Mouse (Mus musculus) intestine, embryonic 16.5 days (tissue): ENCODE data around the gene Crnn. TPM values are rescaled to one million over a fixed set of nuclear protein-coding genes. Genes with fewer than 3 reads are reported as not detected.

Experiments
- ATAC-seq: fragments of 200-750 bp; cut with Nextera tagmentation; 2 replicates; pipeline ENCODE4 v1.8.0; 2017; ENCODE audit warnings: moderate TSS enrichment, moderate library complexity
- H3K27ac ChIP-seq: fragments of 300-500 bp; sonication (generic); 2 replicates; pipeline ENCODE4 v1.5.1; 2014; ENCODE audit warnings: mild to moderate bottlenecking, low read length
- H3K27me3 ChIP-seq: fragments of 300-500 bp; sonication (generic); replicated peaks from 2 replicates; pipeline ENCODE4 v1.6.1; 2014; ENCODE audit warnings: low read length, control low read depth, mixed read lengths; ENCODE audit not compliant: control insufficient read depth, insufficient read depth
- H3K36me3 ChIP-seq: fragments of 300-500 bp; sonication (generic); 2 replicates; pipeline ENCODE4 v1.6.1; 2014; ENCODE audit warnings: low read length, control low read depth; ENCODE audit not compliant: control insufficient read depth, insufficient read depth
- H3K4me1 ChIP-seq: fragments of 300-500 bp; sonication (generic); 2 replicates; pipeline ENCODE4 v1.6.1; 2014; ENCODE audit warnings: low read length, control low read depth, mixed read lengths; ENCODE audit not compliant: control insufficient read depth, insufficient read depth
- H3K4me2 ChIP-seq: fragments of 300-500 bp; sonication (generic); 2 replicates; pipeline ENCODE4 v1.6.1; 2014; ENCODE audit warnings: low read depth, low read length, control low read depth
- H3K4me3 ChIP-seq: fragments of 300-500 bp; sonication (generic); 2 replicates; pipeline ENCODE4 v1.5.1; 2014; ENCODE audit warnings: mild to moderate bottlenecking, low read length
- H3K9ac ChIP-seq: fragments of 300-500 bp; sonication (generic); 2 replicates; pipeline ENCODE4 v1.6.1; 2014; ENCODE audit warnings: low read depth, low read length
- H3K9me3 ChIP-seq: fragments of 300-500 bp; sonication (generic); 2 replicates; pipeline ENCODE4 v1.6.1; 2016; ENCODE audit warnings: low read length, control low read depth; ENCODE audit not compliant: control insufficient read depth
- WGBS: fragments of 180-500 bp; shearing (Covaris S2); extraction: QIAGEN DNeasy Blood & Tissue Kit; methylation state at CpG from one replicate; pipeline ENCODE4 v1.1.7; 2014; 5-methylcytosine and 5-hydroxymethylcytosine counted together
- polyA plus RNA-seq: library from polyadenylated mRNA; unstranded; fragments of >200 nt; fragmentation: Nextera tagmentation; extraction: Ambion mirVana; gene quantifications from 2 replicates; pipeline ENCODE4 v1.2.1, GENCODE M21; 2015

Gene Crnn
- polyA plus RNA-seq: not detected in 2 replicates

GRCm38 (mm10) chr3:93144510-93145051 lies at the start of gene Crnn:
Gene Crnn, plus strand, starts transcription at chr3:93144787.
- Histone ChIP-seq H3K4me2 (no peak within 1 kb of the TSS), H3K36me3 (no peaks in the 10 kb centered on the region), H3K9me3 (no peaks in the 10 kb centered on the region), H3K4me3 (no peak within 1 kb of the TSS), H3K27me3 (no peaks in the 10 kb centered on the region), H3K4me1 (no peaks in the 10 kb centered on the region), H3K27ac (no peak within 1 kb of the TSS), H3K9ac (no peak within 1 kb of the TSS)
- 63% methylated on average over 1 of the region's 1 CpGs for WGBS
- no peak for ATAC-seq

DNA sequence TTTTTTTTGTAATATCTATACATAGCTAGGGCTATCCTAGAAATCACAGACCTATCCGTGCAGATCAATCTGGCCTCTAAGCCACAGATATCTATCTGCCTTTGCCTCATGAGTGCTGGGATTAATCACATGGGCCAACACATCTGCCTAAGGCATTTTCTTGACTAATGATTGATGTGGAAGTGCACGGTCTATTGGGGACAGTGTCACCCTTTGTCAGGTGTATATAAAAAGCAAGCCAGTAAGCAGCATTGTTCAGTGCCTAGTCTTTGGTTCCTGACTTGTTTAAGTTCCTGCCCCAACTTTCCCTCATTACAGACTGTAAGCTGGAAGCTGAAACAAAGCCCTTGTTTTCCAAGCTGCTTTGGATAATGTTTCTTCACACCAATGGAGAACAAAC lies 48.1 kb upstream of the Crnn start:
- ATAC-seq: no peak
- 76% methylated on average over 2 of the region's 2 CpGs for WGBS
- no peak overlapping the region for H3K27ac ChIP-seq

DNA sequence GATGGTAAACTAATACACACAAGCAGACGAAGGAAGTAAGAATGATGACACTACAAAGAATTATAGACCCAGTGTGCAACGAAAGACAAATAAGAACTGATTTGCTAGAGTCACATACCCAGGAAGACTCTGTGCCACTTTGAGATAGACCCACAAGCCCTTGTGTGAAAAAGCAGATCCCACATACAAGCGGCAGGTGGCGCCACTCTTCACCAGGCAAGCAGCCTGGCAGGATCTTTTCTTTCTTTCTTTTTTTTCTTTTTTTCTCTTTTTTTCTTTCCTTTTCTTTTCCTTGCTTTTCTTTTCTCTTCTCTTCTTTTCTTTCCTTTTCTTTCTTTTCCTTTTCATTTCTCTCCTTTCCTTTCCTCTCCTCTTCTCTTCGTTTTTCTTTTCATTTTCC lies 32.9 kb upstream of the Crnn start:
- Histone ChIP-seq H3K9ac (no peak overlapping the region), H3K4me1 (no peaks in the 10 kb centered on the region), H3K9me3 (no peaks in the 10 kb centered on the region), H3K4me2 (no peak overlapping the region), H3K4me3 (no peak overlapping the region), H3K36me3 (no peaks in the 10 kb centered on the region), H3K27ac (no peak overlapping the region), H3K27me3 (no peaks in the 10 kb centered on the region)
- WGBS: 41% methylated on average over 5 of the region's 5 CpGs
- ATAC-seq: no peak

More for the DNA sequence above, 48.1 kb upstream of the Crnn start:
- H3K36me3 ChIP-seq: no peaks in the 10 kb centered on the region
- H3K9me3 ChIP-seq: no peaks in the 10 kb centered on the region
- H3K27me3 ChIP-seq: no peaks in the 10 kb centered on the region
- H3K9ac ChIP-seq: no peak overlapping the region
- no peak overlapping the region for H3K4me2 ChIP-seq
- H3K4me3 ChIP-seq: no peak overlapping the region
- H3K4me1 ChIP-seq: no peaks in the 10 kb centered on the region

- Histone ChIP-seq H3K27me3 (no peaks in the 10 kb centered on the region), H3K27ac (no peak overlapping the region), H3K9ac (no peak overlapping the region), H3K36me3 (no peaks in the 10 kb centered on the region), H3K9me3 (no peaks in the 10 kb centered on the region), H3K4me3 (no peak overlapping the region), H3K4me1 (no peaks in the 10 kb centered on the region), H3K4me2 (no peak overlapping the region)
- 2% methylated on average over 2 of the region's 2 CpGs for WGBS
- no peak for ATAC-seq
Observed at GRCm38 (mm10) chr3:93114481-93114880, 30.1 kb upstream of the Crnn start.

DNA sequence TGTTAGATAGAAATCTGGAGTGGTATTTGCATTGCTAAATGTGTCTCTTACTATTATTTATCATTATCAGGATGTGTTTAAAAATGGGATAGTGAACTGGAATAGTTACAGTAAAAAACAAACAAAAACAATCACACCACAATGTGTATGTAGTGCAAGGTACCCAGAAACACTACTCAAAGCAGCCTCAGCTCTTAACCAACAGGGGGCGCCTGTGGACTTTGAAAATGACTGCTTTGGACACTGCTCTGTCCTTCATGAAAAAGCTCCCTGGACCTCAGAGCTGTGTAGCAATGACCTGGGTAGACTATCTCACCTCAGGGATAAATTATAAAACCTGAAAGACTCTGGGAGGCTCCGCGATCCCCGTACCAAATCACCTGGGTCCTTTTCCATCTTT lies 25.5 kb upstream of the Crnn start:
- Histone ChIP-seq H3K4me2 (no peak overlapping the region), H3K27ac (no peak overlapping the region), H3K4me3 (no peak overlapping the region), H3K27me3 (no peaks in the 10 kb centered on the region), H3K9me3 (no peaks in the 10 kb centered on the region), H3K4me1 (no peaks in the 10 kb centered on the region), H3K36me3 (no peaks in the 10 kb centered on the region), H3K9ac (no peak overlapping the region)
- no peak for ATAC-seq
- 38% methylated on average over 4 of the region's 4 CpGs for WGBS

DNA sequence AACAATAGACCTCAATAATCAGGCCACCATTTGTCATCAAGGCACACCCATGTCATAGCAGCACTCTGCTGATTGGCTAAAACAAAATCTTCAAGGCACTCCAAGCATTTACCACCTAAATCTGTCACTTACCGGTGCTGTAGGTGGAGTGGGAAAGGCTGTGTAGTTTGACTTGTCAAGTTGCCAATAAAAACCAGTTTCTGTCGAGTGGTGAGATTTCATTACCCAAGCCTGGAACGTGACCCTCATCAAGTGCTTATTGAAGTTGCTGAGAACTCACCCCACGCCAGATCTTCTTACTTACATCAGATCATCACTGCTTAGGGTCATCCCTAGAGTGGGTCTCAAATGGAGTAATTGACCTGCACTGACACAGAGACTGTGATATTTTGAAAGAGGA lies 16.5 kb upstream of the Crnn start:
- 41% methylated on average over 4 of the region's 4 CpGs for WGBS
- no peak overlapping the region for H3K9ac ChIP-seq
- no peak overlapping the region for H3K4me3 ChIP-seq
- no peak for ATAC-seq
- H3K27ac ChIP-seq: no peak overlapping the region
- no peaks in the 10 kb centered on the region for H3K4me1 ChIP-seq
- no peaks in the 10 kb centered on the region for H3K27me3 ChIP-seq
- no peaks in the 10 kb centered on the region for H3K9me3 ChIP-seq
- H3K4me2 ChIP-seq: no peak overlapping the region
- H3K36me3 ChIP-seq: no peaks in the 10 kb centered on the region

DNA sequence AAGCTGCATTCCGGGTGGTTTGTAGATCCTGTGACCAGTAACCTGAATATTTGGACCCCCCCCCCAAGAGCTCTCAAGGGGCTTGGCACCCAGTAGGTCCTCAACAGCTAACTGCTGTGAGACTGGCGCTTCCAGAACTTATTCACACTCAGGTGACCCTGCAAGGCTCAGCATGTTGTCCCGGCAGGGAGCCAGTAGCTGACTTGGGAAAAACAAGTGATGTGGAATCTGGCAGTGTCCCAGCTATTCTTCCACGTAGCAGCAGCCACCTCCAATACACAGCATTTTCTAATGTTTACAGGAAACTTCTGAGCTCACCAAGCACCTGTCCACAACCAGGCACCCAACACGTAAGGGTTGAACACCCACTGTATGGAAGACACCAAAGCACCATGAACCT lies 15.5 kb upstream of the Crnn start:
- Histone ChIP-seq H3K4me2 (no peak overlapping the region), H3K4me1 (no peaks in the 10 kb centered on the region), H3K27ac (no peak overlapping the region), H3K36me3 (no peaks in the 10 kb centered on the region), H3K9me3 (no peaks in the 10 kb centered on the region), H3K27me3 (no peaks in the 10 kb centered on the region), H3K9ac (no peak overlapping the region), H3K4me3 (no peak overlapping the region)
- ATAC-seq: no peak
- 50% methylated on average over 5 of the region's 5 CpGs for WGBS

DNA sequence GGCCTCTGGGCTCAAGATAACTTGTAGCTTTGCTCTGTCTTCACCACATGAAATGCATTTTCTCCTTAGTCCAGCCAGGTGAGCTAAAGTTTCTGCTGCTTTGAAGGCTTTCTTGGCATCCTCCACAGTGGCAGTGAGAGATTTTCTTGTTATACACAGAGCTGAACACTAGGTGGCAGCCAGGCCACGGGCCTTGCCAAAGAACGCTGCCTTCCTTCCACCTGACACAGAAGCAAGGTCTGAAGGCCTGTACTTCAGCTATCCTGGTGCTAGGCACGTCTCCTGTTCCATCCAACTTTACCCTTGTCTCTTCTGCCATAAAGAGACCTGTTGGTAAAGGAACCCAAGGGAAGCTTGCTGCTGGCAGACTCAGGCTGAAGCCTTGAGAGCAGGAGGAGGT lies 14.1 kb upstream of the Crnn start:
- no peak overlapping the region for H3K4me3 ChIP-seq
- H3K36me3 ChIP-seq: no peaks in the 10 kb centered on the region
- no peaks in the 10 kb centered on the region for H3K9me3 ChIP-seq
- WGBS: 11% methylated on average over 3 of the region's 3 CpGs
- no peaks in the 10 kb centered on the region for H3K4me1 ChIP-seq
- no peaks in the 10 kb centered on the region for H3K27me3 ChIP-seq
- no peak overlapping the region for H3K27ac ChIP-seq
- H3K9ac ChIP-seq: no peak overlapping the region
- ATAC-seq: 0 out of 2 replicates have a peak, but pooled peaks have one; percentile 50
- no peak overlapping the region for H3K4me2 ChIP-seq

DNA sequence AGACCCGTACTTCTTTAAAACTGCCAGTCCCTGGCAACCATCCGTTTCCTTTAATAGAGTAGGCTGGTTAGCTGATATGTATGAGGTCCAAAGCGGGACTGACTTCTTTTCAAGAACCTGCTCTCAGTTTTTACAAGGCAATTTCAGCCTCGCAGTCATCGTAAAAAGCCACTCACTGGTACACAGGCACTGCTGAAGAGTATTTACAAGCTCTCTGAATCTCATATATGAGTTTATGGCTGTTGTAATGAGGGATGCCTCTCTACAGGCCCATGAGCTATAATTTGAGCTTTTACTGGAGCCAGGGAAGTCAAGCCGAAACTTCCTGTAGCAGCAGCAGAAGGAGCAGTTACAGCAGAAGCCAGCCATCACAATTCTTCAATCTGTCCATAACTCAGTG lies 17.9 kb downstream of the Crnn start:
- Histone ChIP-seq H3K9me3 (no peaks in the 10 kb centered on the region), H3K27me3 (no peaks in the 10 kb centered on the region), H3K4me3 (no peak overlapping the region), H3K4me2 (no peak overlapping the region), H3K27ac (no peak overlapping the region), H3K36me3 (no peaks in the 10 kb centered on the region), H3K4me1 (no peaks in the 10 kb centered on the region), H3K9ac (no peak overlapping the region)
- no peak for ATAC-seq
- 52% methylated on average over 6 of the region's 6 CpGs for WGBS

DNA sequence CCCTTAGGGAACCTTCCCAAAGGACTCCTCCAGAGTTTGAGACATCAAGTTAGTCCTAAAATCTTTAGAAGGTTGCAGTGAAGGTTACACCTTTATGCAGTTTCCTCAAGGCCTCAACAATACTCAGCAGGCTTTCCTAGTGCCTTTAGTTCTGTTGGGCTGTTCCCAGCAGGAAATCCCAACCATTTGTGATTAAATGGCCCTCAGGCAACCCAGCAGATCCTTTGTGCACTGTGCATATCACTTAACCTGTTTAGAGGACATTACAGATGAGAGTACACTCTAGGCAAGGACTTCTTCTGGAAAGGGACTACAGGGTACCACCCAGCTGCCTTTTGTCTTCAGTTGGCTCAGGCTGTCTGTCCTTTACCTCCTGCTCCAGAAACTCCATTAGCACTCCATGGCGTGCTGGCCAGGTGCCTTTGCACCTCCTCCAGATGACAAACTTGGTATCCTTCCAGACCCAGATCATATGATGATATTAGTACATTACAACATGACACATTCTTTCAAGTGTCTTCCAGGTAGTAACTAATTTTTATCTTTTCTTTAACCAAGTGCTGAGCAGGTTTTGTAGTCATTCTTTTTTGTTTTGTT lies 18.5 kb downstream of the Crnn start:
- no peak overlapping the region for H3K27ac ChIP-seq
- WGBS: 74% methylated on average over 1 of the region's 1 CpGs
- no peak overlapping the region for H3K9ac ChIP-seq
- no peaks in the 10 kb centered on the region for H3K9me3 ChIP-seq
- H3K4me1 ChIP-seq: no peaks in the 10 kb centered on the region
- H3K4me2 ChIP-seq: no peak overlapping the region
- H3K27me3 ChIP-seq: no peaks in the 10 kb centered on the region
- no peak for ATAC-seq
- no peaks in the 10 kb centered on the region for H3K36me3 ChIP-seq
- H3K4me3 ChIP-seq: no peak overlapping the region
